Mouse (Mus musculus): ENCODE data around the gene Sin3a.

- TF ChIP-seq CTCF (IDR thresholded peaks at IDR 0.05; ENCODE audit: control insufficient read depth, insufficient read depth, low read length) (no peak), POLR2A (IDR thresholded peaks at IDR 0.05; ENCODE audit: borderline replicate concordance, control insufficient read depth, low read depth, low read length) (no peak)
These were observed 67.3 kb downstream of the Sin3a start for GRCm38 (mm10) chr9:57139110-57139509.

Measured in bone marrow, adult 2 months (tissue).